Mouse (Mus musculus) layer of hippocampus, adult 2 months (tissue): ENCODE data around the gene St8sia1. TPM values are rescaled to one million over a fixed set of nuclear protein-coding genes. Genes with fewer than 3 reads are reported as not detected.

Experiments used
- DNase-seq, 2 experiments: peaks; one replicate each; pipeline ENCODE4 v3.0.0; 2022; ENCODE audit warnings: low spot score in 2 of 2
- H3K27ac ChIP-seq: fragments of 200-600 bp; 2 replicates; pipeline ENCODE4 v1.8.1; 2022
- H3K4me3 ChIP-seq: fragments of 200-600 bp; 2 replicates; pipeline ENCODE4 v1.8.1; 2022; ENCODE audit warnings: mild to moderate bottlenecking
- CTCF ChIP-seq: fragments of 200-600 bp; conservative IDR thresholded peaks from 2 replicates; pipeline ENCODE4 v1.8.1; 2022; ENCODE audit warnings: antibody characterized with exemption, mild to moderate bottlenecking, moderate library complexity
- total RNA-seq, 2 experiments: library from RNA; stranded (reverse); gene quantifications; 2 replicates each; pipeline ENCODE4 v1.2.3; 2021

Gene St8sia1
- total RNA-seq, 2 experiments from 2014 or later = 34.4 to 39.1 TPM

GRCm38 (mm10) chr6:142780574-142781033 is 183.6 kb downstream of the St8sia1 start:
- TF ChIP-seq CTCF = no peak
- Histone ChIP-seq H3K27ac (no peak overlapping the region), H3K4me3 (no peak overlapping the region)
- no peak for DNase-seq

DNA sequence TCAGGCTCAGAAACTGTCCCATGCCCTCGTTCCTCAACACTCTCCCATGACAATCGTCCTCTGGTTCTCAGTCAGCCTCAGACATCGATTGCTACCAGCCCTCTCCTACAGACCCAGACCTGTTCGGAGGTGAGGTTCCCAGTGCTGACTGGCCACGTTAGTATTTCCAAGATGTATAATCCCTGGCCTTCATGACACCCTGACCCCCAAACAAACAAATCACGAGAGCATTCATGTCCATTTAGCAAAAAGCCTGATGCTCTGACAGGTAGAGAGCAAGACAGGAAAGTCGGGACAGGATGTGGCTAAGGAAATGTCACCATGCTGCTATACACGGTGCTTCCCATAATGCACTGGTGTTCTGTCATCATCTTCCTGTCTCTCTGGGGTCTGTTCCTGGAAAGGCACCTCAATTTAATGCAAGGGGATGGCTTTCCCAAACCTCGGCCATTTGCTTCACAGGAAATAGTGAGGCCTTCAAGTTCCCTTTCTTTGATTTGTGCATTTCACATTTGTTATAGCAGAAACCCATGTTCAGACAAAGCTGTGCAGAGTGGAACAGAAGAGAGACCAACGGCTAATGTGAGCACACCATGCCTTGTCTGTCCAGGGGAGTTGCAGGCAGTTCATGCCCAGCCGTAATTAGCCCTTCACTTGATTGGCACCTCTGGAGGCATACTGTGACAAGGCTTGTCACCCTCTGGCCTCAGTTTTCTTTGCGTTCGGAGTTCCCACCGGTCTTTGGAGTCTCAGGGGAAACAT is 184.3 kb downstream of the St8sia1 start:
- Histone ChIP-seq H3K4me3 (no peak overlapping the region), H3K27ac (no peak overlapping the region)
- no peak for DNase-seq
- no peak for TF ChIP-seq CTCF

DNA sequence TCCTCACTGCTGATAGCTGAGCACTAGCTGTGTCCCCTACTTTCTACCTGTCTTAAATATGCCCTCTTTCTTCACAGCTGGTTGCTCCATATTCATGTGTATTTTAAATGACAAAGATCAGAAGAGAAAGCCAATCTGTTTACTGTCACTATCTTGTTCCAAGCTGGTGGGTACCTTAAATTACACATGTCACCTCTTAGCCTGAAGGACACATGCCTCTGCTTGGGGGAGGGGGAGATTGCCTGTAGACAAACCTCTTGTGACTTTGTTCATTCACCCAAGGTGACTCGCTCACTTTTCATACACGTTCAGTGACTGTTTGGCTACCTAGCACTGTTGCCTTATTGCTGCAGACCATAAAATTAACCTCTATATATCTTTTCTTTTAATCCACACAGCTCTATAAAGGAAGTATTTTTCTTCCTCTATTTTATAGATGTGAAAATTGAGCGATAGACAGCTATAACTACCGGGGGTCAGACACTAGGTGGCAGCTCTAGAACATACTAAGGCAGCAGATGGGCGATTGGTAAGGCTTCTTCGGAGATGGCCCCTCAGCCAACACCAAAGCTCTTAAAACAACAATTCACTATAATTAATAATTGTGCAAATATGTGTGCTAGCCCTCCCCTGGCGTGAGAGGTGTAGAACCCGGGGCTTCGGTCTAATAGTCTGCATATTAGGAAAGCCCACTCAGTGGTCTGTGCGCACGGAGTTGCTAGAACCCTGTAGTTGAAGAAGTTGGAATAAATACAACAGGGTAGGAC is 185.0 kb downstream of the St8sia1 start:
- DNase-seq = peak; percentile 55 to 67
- Histone ChIP-seq H3K4me3 (no peak overlapping the region), H3K27ac (no peak overlapping the region)
- peak; percentile 88 for TF ChIP-seq CTCF

DNA sequence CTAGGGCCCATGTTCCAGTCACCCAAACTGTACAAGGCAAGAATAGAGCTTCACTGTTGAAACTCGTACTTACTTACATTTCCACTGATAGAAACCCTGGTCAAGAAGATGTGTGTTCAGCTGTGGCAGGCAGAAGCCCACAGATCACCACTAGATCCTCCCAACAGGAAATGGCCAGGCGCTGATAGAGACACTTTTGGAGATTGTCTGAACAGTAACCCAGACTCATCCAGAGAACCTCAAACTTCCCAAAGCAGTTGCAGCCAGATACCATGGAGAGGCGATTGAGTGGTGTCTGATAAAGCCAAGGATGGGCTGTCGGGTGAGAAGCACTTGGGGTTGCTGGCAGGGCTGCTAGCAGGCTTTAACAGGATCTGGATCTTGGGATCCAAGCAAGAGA is 187.3 kb downstream of the St8sia1 start:
- H3K27ac ChIP-seq = no peak overlapping the region
- no peak for DNase-seq
- H3K4me3 ChIP-seq = no peak overlapping the region
- TF ChIP-seq CTCF = no peak

DNA sequence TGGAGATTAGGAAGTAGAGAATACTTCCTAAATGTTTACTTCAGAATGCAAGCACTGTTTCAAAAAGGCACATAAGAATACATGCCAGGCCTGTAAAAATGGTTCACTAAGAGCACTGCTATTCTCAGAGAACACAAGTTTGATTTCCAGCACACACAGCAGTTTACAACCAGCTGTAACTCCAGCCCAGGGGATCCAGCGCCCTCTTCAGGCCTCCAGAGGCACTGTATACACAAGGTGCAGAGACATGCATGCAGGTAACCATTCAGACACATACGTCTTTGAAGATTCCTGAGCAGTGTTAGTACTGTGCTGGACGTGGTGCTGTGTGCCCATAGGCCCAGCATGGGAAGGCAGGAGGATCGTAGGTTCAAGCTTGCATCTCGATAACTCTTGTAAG is 190.7 kb downstream of the St8sia1 start:
- no peak for DNase-seq
- TF ChIP-seq CTCF = peak; percentile 58
- H3K27ac ChIP-seq = no peak overlapping the region
- no peak overlapping the region for H3K4me3 ChIP-seq

DNA sequence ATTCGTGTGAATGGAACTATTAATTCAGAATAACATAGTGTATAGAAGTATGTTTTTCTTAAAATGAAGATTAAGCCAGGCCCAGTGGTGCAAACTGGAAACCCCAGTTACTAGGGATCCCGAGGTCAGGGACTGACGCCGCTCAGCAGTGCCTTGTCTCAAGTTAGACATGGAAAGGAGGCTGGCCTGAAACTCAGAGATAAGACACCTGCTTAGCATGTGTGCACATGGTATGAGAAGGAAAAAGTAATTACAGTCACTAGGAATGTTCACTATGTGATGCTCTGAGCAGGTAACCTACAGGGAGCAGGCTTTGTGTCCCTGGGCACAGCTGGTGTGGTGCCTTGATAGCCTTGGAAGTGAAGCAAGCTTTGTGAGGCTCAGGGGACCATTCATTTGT is 192.6 kb downstream of the St8sia1 start:
- Histone ChIP-seq H3K27ac (no peak overlapping the region), H3K4me3 (no peak overlapping the region)
- DNase-seq = no peak

More for the DNA sequence above, 192.6 kb downstream of the St8sia1 start:
- TF ChIP-seq CTCF = no peak

Other genes starting within 250 kb of the St8sia1 start
- 100 to 1,000 TPM; 100 to 102 TPM for gene Cmas, start 207.8 kb downstream of the St8sia1 start, total RNA-seq
- gene Sult6b2, start 159.9 kb downstream of the St8sia1 start, total RNA-seq = under 1 TPM; 0.15 to 0.39 TPM
- gene C2cd5, start 135.7 kb upstream of the St8sia1 start, total RNA-seq = 100 to 1,000 TPM; 106 to 108 TPM
- 100 to 1,000 TPM; 173 to 175 TPM for gene Etnk1, start 202.8 kb upstream of the St8sia1 start, total RNA-seq